Mouse (Mus musculus) heart, adult 9 months (tissue): ENCODE measurements around the gene Znhit3.
"Not testable (repeated sequence)": the region's sequence is repeated elsewhere in the genome, so short reads cannot be mapped to it uniquely, and the experiment has no call there.

Experiments used
- DNase-seq, 2 experiments: peaks; one replicate each; pipeline ENCODE4 v3.0.0; 2022; ENCODE audit warnings: low spot score in 2 of 2

The Znhit3 gene

DNA sequence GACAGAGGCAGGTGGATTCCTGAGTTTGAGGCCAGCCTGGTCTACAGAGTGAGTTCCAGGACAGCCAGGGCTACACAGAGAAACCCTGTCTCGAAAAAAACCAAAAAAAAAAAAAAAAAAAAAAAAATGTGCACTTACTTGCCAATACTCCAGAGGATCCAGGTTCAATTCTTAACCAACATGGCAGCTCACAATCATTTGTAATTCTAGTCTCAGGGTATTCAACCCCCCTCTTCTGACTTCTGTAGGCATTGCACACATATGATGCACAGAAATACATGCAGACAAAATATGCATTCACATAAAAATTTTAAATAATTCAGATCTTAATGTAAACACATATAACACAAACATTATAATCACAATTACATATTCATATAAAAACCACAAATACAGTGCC, 40.1 kb downstream of the Znhit3 start:
- DNase-seq, result not testable (repeated sequence)

DNA sequence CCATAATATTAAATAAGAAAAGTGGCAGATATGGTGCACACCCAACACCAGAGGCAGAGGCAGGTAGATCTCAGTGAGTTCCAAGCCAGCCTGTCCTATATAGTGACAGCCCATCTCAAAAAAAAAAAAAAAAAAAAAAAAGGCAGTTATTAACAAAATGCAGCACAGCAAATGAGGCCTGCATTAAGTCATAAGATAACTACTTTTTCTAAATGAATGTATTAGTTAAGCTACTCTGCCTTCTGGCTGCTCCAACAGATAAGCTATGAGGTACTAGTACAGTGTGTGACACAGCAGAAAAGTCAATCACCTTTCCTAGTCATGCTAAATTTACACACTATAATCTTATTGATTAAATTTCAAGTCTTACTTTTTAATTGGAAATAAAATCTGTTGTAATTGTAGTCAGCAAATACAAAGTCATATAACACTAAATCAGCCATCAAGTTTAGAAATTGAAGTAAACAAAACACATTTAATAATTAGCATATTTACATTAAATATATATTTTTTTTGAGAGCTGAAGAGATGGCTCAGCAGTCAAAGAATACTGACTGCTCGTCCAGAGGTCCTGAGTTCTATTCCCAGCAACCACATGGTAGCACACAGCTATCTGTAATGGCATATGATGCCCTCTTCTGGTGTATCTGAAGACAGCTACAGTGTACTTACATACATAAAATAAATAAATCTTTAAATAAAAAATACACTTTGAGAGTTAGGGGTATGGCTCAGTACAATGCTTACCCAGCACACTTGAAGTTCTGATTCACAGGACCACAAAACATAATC, 42.9 kb downstream of the Znhit3 start:
- DNase-seq, result no peak

DNA sequence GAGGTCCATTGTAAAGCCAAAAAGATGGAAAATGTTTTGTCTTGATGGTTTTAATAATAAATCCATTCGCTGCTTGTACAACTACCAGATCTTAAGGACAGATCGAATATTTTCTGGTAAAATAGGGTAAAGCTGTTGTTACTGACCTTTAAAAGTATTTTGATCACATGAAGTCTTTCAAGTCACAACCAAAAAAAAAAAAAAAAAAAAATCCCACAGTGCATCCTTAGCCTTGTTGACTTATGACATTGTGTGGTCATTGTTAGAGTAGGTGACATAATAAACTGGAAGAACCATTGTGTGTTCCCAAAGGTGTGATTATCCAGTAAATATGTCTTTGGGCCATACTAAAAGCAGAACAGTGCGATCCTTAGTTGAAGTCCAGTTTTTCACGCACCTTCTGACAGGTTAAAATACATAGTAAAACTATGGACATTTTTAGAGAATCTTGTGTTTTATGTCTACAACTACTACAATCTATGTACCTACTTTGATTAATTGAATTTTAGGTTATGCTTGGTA, 44.6 kb downstream of the Znhit3 start:
- no peak for DNase-seq

DNA sequence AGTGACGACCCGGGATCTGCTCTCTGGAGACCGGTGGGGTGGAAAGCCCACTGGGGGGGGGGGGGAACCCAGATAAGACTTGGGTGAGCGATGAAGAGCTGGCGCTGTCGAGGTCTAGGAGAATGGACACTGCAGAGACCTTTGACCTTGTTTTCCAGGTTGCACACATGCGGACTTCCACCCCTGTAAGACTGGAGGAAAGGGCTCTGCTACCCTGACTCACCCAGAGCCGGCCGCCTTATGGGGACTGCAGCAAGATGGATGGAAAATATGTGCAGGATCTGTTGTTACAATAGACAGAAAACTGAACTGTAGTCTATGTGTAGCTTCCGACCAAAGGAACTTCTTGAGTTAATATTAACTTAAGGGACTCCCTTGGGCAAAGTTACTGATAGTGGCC, 45.1 kb downstream of the Znhit3 start:
- no peak for DNase-seq

DNA sequence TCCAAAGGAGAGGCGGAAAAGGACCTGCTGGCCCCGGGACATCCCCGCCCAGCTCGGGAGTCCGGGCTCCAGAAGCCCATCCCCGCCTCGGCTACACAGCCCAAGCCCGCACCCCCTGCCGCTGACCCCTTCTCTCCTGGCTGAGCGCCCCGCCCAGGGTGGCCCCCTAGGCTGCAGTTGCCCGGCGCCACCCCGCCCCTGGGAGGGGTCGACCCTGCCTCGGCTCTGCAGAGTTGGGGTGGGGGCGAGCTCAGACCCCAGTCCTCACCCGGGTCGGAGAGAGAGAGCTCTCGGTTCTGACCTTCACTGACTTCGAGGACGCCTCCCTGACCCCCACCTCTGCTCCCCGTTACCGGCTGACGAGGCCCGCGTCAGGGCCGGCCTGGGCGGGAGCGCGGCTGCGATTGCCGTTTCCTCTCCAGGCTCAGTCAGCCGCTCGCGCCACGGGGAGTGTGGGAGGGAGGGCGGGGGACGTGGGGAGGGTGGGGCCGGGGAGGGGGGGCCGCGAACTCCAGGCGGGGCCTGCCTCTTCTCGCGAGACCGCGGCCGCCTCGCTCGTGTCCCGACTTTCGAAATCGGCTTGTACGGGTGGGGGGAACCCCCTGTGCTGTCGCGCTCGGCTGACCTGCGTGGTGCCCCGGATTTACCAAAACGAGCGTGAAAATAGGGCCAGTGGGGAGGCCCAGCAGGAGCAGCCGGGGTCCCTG, 45.7 kb downstream of the Znhit3 start, which contains the start of gene Ggnbp2:
TSS of gene Ggnbp2 (minus strand) at position 481 of the 707 bp plus-strand sequence.
- DNase-seq, result peak; percentile 93 to 94

DNA sequence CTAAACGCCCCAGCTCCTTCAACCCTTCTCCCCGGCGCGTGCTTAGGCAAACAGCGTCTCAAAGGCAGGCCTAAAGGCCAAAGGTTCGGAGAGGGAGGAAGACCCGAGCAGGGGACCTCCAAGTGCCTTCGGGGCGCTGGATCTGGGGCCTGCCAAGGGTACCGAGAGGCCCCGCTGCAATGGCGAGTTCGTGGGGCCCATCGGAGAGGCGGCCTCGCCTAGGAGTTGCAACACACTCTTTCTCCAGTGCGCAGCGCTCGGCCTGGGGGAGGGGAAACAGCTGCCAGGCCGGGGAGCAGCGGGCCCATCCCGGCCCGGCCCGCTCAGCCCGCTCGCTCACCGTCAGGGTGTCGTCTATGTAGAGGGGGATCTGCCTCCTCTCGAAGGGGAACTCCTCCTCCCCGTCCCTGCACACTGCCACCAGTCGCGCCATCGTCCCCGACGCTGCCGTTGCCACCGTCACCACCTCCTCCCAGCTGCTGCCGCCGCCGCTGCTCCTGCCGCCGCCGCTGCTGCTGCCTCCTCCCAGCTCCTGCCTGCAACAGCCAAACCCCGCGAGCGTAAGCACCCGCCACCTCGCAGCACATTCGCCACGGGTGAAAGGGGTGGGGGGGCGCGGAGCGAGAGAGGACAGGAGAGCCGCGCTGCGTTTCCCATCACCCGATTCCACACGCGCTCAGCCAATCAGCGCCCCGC, 46.5 kb downstream of the Znhit3 start:
- DNase-seq, result peak; percentile 92

DNA sequence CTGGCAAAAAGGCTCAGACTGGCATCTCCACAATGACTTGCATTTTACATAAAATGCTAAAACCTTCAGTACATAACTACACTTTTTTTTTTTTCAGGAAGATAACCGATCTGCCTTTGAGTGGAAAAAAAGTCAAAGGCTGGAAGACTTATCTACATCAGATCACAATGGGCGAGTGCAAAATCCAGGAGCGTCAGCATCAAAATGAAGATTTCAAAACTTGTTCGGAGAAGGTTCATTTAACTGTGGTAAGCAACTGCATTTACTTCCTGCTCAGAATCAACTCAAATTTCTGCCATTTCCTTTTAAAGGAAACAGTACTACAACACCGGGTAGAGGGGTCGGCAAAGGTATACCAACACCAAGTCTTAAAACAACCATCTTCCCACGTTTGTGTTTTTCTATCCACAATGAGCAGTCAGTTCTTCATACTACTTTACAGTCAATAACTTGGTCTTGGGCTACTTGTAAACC, 47.3 kb downstream of the Znhit3 start:
- no peak for DNase-seq

DNA sequence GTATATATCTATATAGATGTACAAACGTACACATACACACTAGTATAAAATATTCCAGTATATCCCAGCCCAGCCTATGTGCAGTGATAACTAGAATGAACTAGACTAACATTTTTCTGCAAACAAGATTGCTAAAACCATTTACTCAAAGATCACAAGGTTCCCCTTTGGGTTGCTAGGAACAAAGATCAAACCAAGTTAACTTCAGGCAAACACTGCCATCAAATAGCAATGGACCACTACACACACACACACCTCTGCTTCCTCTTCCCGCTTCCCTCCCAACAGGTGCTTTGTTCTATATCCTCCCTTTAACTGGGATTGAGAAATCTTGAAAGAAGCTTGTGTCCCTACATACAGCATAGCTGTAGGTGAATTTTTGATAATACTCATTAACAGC, 48.6 kb downstream of the Znhit3 start:
- DNase-seq, result no peak

DNA sequence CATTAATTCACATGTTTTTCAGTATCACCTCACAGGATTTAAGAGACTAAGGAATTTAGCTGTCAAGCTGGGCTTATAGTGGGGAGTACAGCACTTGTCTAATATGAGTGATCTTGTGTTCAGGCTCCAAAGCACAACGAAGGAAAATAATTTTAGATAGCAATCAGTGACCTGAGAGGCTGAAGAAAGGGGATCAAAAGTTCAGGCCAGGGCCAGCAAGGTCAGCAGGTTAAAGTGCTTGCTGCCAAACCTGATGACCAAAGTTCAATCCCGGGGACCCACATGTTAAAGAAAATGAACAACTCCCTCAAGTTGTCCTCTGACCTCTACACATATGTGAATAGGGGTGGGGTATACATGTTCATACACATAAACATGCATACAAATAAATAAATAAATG, 50.9 kb downstream of the Znhit3 start:
- no peak for DNase-seq
